Mouse (Mus musculus) thymus, adult 2 months (tissue): ENCODE measurements around the gene Myl9.

Experiments used
- CTCF ChIP-seq: fragments of 200-500 bp; IDR thresholded peaks from 2 replicates; pipeline ENCODE4 v1.5.1; 2012; ENCODE audit warnings: mild to moderate bottlenecking, control low read depth, low read length, moderate library complexity, borderline replicate concordance; ENCODE audit not compliant: control insufficient read depth, poor library complexity, insufficient read depth; ENCODE audit errors: extremely low read depth
- POLR2A ChIP-seq: fragments of 200-500 bp; IDR thresholded peaks from 2 replicates; pipeline ENCODE4 v1.6.1; 2012; ENCODE audit warnings: mild to moderate bottlenecking, low read length, control low read depth, moderate library complexity; ENCODE audit not compliant: control insufficient read depth, poor library complexity, insufficient read depth; ENCODE audit errors: extremely low read depth

GRCm38 (mm10) chr2:156811556-156811955 lies 36.3 kb downstream of the Myl9 start:
- TF ChIP-seq CTCF (no peak), POLR2A (no peak)
